Mouse (Mus musculus): ENCODE results near the gene Capn10. TPM values are rescaled to one million over a fixed set of nuclear protein-coding genes. Genes with fewer than 3 reads are reported as not detected.
A peak's percentile ranks its signal among the peaks of the same experiment; 100 is the strongest.

The Capn10 gene
- polyA plus RNA-seq, 2 experiments, result 23.2 to 34.9 TPM

GRCm38 (mm10) chr1:92920474-92921200 is 13.5 kb upstream of the Capn10 start:
- WGBS, result 89% methylated on average over 7 of the region's 7 CpGs
- Histone ChIP-seq H3K9ac (ENCODE audit: low read depth, low read length, severe bottlenecking) (no peak overlapping the region), H3K4me2 (replicated peaks; ENCODE audit: low read depth, low read length, severe bottlenecking) (no peak overlapping the region), H3K4me1 (ENCODE audit: control insufficient read depth, insufficient read depth, low read length) (no peaks in the 10 kb centered on the region), H3K27me3 (ENCODE audit: control insufficient read depth, insufficient read depth, low read length) (no peaks in the 10 kb centered on the region), H3K36me3 (ENCODE audit: control insufficient read depth, insufficient read depth, low read length) (peaks cover 52% of the 10 kb centered on the region), H3K9me3 (ENCODE audit: control insufficient read depth, low read length) (no peaks in the 10 kb centered on the region), H3K4me3 (replicated peaks; ENCODE audit: low read length) (no peak overlapping the region), H3K27ac (replicated peaks; ENCODE audit: low read depth, low read length) (no peak overlapping the region)
- DNase-seq (ENCODE audit: low spot score), result no peak
- ATAC-seq (ENCODE audit: low FRiP score, low read depth), result no peak; the same call in 1 of the 2 replicates
- TF ChIP-seq POLR2A (IDR thresholded peaks at IDR 0.05; ENCODE audit: borderline replicate concordance, extremely low read depth, insufficient read depth, insufficient read length), result no peak

GRCm38 (mm10) chr1:92921496-92921895 is 12.7 kb upstream of the Capn10 start:
- Histone ChIP-seq H3K4me3 (replicated peaks; ENCODE audit: low read length) (no peak overlapping the region), H3K4me2 (replicated peaks; ENCODE audit: low read depth, low read length, severe bottlenecking) (no peak overlapping the region), H3K27me3 (ENCODE audit: control insufficient read depth, insufficient read depth, low read length) (no peaks in the 10 kb centered on the region), H3K36me3 (ENCODE audit: control insufficient read depth, insufficient read depth, low read length) (peaks cover 44% of the 10 kb centered on the region), H3K9ac (ENCODE audit: low read depth, low read length, severe bottlenecking) (no peak overlapping the region), H3K9me3 (ENCODE audit: control insufficient read depth, low read length) (no peaks in the 10 kb centered on the region), H3K4me1 (ENCODE audit: control insufficient read depth, insufficient read depth, low read length) (no peaks in the 10 kb centered on the region), H3K27ac (replicated peaks; ENCODE audit: low read depth, low read length) (no peak overlapping the region)
- WGBS, result 79% methylated on average over 4 of the region's 4 CpGs
- ATAC-seq (ENCODE audit: low FRiP score, low read depth) (no peak; the same call in 1 of the 2 replicates), DNase-seq (ENCODE audit: low spot score) (no peak)
- TF ChIP-seq POLR2A (IDR thresholded peaks at IDR 0.05; ENCODE audit: borderline replicate concordance, extremely low read depth, insufficient read depth, insufficient read length), result no peak

GRCm38 (mm10) chr1:92930171-92930706 is 3.9 kb upstream of the Capn10 start:
- H3K36me3 ChIP-seq (ENCODE audit: control insufficient read depth, insufficient read depth, low read length), result no peaks in the 10 kb centered on the region
- WGBS, result 17% methylated on average over 1 of the region's 1 CpGs

DNA sequence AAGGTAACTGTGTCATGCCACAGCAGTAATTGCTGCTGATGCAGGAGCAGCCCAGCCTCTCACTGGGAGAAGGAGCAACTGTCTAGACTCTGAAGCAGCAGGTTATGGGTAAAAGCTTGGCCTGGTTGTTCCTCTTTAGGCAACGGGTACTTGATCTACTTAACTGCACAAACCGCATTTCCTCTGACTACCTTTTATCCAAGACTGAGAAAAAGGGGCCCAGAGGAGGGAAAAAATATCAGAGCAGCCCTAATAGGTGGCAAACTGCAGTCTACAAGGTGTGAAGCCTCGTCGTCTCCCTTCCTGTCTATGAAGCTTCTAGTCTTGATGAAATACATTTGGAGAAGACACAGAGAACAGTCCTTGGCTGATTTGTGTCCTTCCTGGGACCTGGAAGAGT is 565 bp upstream of the Capn10 start:
- no peak for TF ChIP-seq POLR2A (IDR thresholded peaks at IDR 0.05; ENCODE audit: borderline replicate concordance, extremely low read depth, insufficient read depth, insufficient read length)
- H3K4me3 ChIP-seq (replicated peaks; ENCODE audit: low read length), result peak overlapping the region; percentile 83
- peaks cover 7% of the 10 kb centered on the region; the same call in 1 of the 2 replicates for H3K9me3 ChIP-seq (ENCODE audit: control insufficient read depth, low read length)
- peak overlapping the region; percentile 70 for H3K9ac ChIP-seq (ENCODE audit: low read depth, low read length, severe bottlenecking)
- H3K27me3 ChIP-seq (ENCODE audit: control insufficient read depth, insufficient read depth, low read length), result no peaks in the 10 kb centered on the region
- WGBS, result 76% methylated on average over 4 of the region's 4 CpGs
- no peak for DNase-seq (ENCODE audit: low spot score)
- peaks cover 11% of the 10 kb centered on the region for H3K36me3 ChIP-seq (ENCODE audit: control insufficient read depth, insufficient read depth, low read length)
- H3K4me1 ChIP-seq (ENCODE audit: control insufficient read depth, insufficient read depth, low read length), result peaks cover 13% of the 10 kb centered on the region
- no peak for ATAC-seq (ENCODE audit: low FRiP score, low read depth)
- H3K27ac ChIP-seq (replicated peaks; ENCODE audit: low read depth, low read length), result peak overlapping the region; percentile 96
- peak overlapping the region; percentile 92 for H3K4me2 ChIP-seq (replicated peaks; ENCODE audit: low read depth, low read length, severe bottlenecking)

More at GRCm38 (mm10) chr1:92930171-92930706, 3.9 kb upstream of the Capn10 start:
- Histone ChIP-seq H3K4me2 (replicated peaks; ENCODE audit: low read depth, low read length, severe bottlenecking) (no peak overlapping the region), H3K4me3 (replicated peaks; ENCODE audit: low read length) (no peak overlapping the region), H3K4me1 (ENCODE audit: control insufficient read depth, insufficient read depth, low read length) (peaks cover 7% of the 10 kb centered on the region), H3K9ac (ENCODE audit: low read depth, low read length, severe bottlenecking) (no peak overlapping the region), H3K27ac (replicated peaks; ENCODE audit: low read depth, low read length) (no peak overlapping the region), H3K27me3 (ENCODE audit: control insufficient read depth, insufficient read depth, low read length) (no peaks in the 10 kb centered on the region), H3K9me3 (ENCODE audit: control insufficient read depth, low read length) (peaks cover 7% of the 10 kb centered on the region; the same call in 1 of the 2 replicates)
- DNase-seq (ENCODE audit: low spot score) (no peak), ATAC-seq (ENCODE audit: low FRiP score, low read depth) (no peak)
- no peak for TF ChIP-seq POLR2A (IDR thresholded peaks at IDR 0.05; ENCODE audit: borderline replicate concordance, extremely low read depth, insufficient read depth, insufficient read length)

GRCm38 (mm10) chr1:92935054-92935962 is 1.1 kb downstream of the Capn10 start:
- ATAC-seq (ENCODE audit: low FRiP score, low read depth) (no peak), DNase-seq (ENCODE audit: low spot score) (no peak)
- H3K36me3 ChIP-seq (ENCODE audit: control insufficient read depth, insufficient read depth, low read length), result peaks cover 26% of the 10 kb centered on the region
- 22% methylated on average over 10 of the region's 10 CpGs for WGBS
- H3K9ac ChIP-seq (ENCODE audit: low read depth, low read length, severe bottlenecking), result peak overlapping the region; percentile 70
- H3K27ac ChIP-seq (replicated peaks; ENCODE audit: low read depth, low read length), result peak overlapping the region; percentile 96
- peaks cover 7% of the 10 kb centered on the region; the same call in 1 of the 2 replicates for H3K9me3 ChIP-seq (ENCODE audit: control insufficient read depth, low read length)
- H3K4me3 ChIP-seq (replicated peaks; ENCODE audit: low read length), result peak overlapping the region; percentile 83
- no peak for TF ChIP-seq POLR2A (IDR thresholded peaks at IDR 0.05; ENCODE audit: borderline replicate concordance, extremely low read depth, insufficient read depth, insufficient read length)
- no peaks in the 10 kb centered on the region for H3K27me3 ChIP-seq (ENCODE audit: control insufficient read depth, insufficient read depth, low read length)
- peak overlapping the region; percentile 92 for H3K4me2 ChIP-seq (replicated peaks; ENCODE audit: low read depth, low read length, severe bottlenecking)
- H3K4me1 ChIP-seq (ENCODE audit: control insufficient read depth, insufficient read depth, low read length), result peaks cover 13% of the 10 kb centered on the region
